Mouse (Mus musculus): ENCODE results near the gene Tk1.

GRCm38 (mm10) chr11:117770407-117770806 is 55.5 kb downstream of the Tk1 start:
- no peak for TF ChIP-seq CTCF (IDR thresholded peaks at IDR 0.05)
- no peak for TF ChIP-seq EP300 (IDR thresholded peaks at IDR 0.05)

Data from lung, postnatal 0 days (tissue).